Mouse (Mus musculus) G1E (cell line): ENCODE measurements at regions not wholly inside any gene's neighbourhood (a gene's known extent, or its start where the extent isn't known, plus 50 kb on each side); places are given as distances from the start of the nearest gene placed in this dataset.

ENCODE experiments used
- CTCF ChIP-seq: IDR thresholded peaks from 2 replicates; pipeline ENCODE4 v1.5.1; 2012; ENCODE audit warnings: low read depth, low read length, inconsistent platforms, mixed read lengths
- POLR2AphosphoS5 ChIP-seq: IDR thresholded peaks from 2 replicates; pipeline ENCODE4 v1.6.1; 2012; ENCODE audit warnings: low read depth, low read length, inconsistent platforms; ENCODE audit not compliant: insufficient replicate concordance

GRCm38 (mm10) chr6:140950483-140950882 lies 221.4 kb downstream of the Gm11077 start:
- TF ChIP-seq POLR2AphosphoS5 (no peak), CTCF (no peak)
